Mouse (Mus musculus) MEL (cell line): ENCODE data around the gene Brf1. TPM values are rescaled to one million over a fixed set of nuclear protein-coding genes. Genes with fewer than 3 reads are reported as not detected.

Experiments used
- DNase-seq: peaks from one replicate; pipeline ENCODE4 v3.0.0; 2011; ENCODE audit warnings: low read depth, low spot score
- H3K27ac ChIP-seq: 2 replicates; pipeline ENCODE4 v1.5.1; 2012; ENCODE audit warnings: low read depth, mild to moderate bottlenecking, control low read depth, low read length, moderate library complexity; ENCODE audit not compliant: control insufficient read depth
- H3K27me3 ChIP-seq, 2 experiments: fragments of 150-350 bp in 1 of 2; sonication (generic) in 1 of 2; 2 replicates each; pipeline ENCODE4 v1.6.1; 2012; ENCODE audit warnings: low read length in 2 of 2, mild to moderate bottlenecking in 2 of 2, improper control_type of control experiment in 1 of 2, moderate library complexity in 1 of 2; ENCODE audit not compliant: insufficient read depth in 2 of 2, control insufficient read depth in 1 of 2
- H3K36me3 ChIP-seq, 2 experiments: 2 replicates each; pipeline ENCODE4 v1.6.1; 2012 to 2014; ENCODE audit warnings: low read length in 2 of 2, improper control_type of control experiment in 1 of 2, inconsistent platforms in 1 of 2, mild to moderate bottlenecking in 1 of 2; ENCODE audit not compliant: insufficient read depth in 2 of 2, control insufficient read depth in 1 of 2
- H3K4me1 ChIP-seq, 2 experiments: fragments of 150-350 bp in 1 of 2; sonication (generic) in 1 of 2; 2 replicates each; pipeline ENCODE4 v1.6.1; 2012; ENCODE audit warnings: low read length in 2 of 2, improper control_type of control experiment in 1 of 2, mild to moderate bottlenecking in 1 of 2; ENCODE audit not compliant: insufficient read depth in 2 of 2, control insufficient read depth in 1 of 2
- H3K4me3 ChIP-seq, 2 experiments: fragments of 150-350 bp in 1 of 2; sonication (generic) in 1 of 2; 2 replicates each; pipeline ENCODE4 v1.5.1; 2012; ENCODE audit warnings: low read depth in 2 of 2, low read length in 2 of 2, mild to moderate bottlenecking in 2 of 2, moderate library complexity in 2 of 2, control low read depth in 1 of 2, improper control_type of control experiment in 1 of 2; ENCODE audit not compliant: control insufficient read depth in 1 of 2, insufficient read depth in 1 of 2
- H3K79me2 ChIP-seq: 2 replicates; pipeline ENCODE4 v1.6.1; 2012; ENCODE audit warnings: mild to moderate bottlenecking, low read length, moderate library complexity; ENCODE audit not compliant: control insufficient read depth, poor library complexity, insufficient read depth
- H3K9ac ChIP-seq: 2 replicates; pipeline ENCODE4 v1.6.1; 2012; ENCODE audit warnings: low read depth, mild to moderate bottlenecking, control low read depth, low read length, moderate library complexity; ENCODE audit not compliant: control insufficient read depth, poor library complexity, severe bottlenecking
- H3K9me3 ChIP-seq: fragments of 150-350 bp; sonication (generic); replicated peaks from 2 replicates; pipeline ENCODE4 v1.6.1; 2012; ENCODE audit warnings: mild to moderate bottlenecking, low read length, improper control_type of control experiment, moderate library complexity; ENCODE audit not compliant: insufficient read depth
- CHD2 ChIP-seq: IDR thresholded peaks from 2 replicates; pipeline ENCODE4 v1.6.1; 2011; ENCODE audit warnings: low read length, improper control_type of control experiment
- EP300 ChIP-seq, 2 experiments: IDR thresholded peaks; 2 replicates each; pipeline ENCODE4 v1.6.1; 2011; ENCODE audit warnings: improper control_type of control experiment in 2 of 2, low read length in 2 of 2, low read depth in 1 of 2, mild to moderate bottlenecking in 1 of 2
- GATA1 ChIP-seq: IDR thresholded peaks from 2 replicates; pipeline ENCODE4 v1.6.1; 2011; ENCODE audit warnings: low read depth, low read length, improper control_type of control experiment
- HCFC1 ChIP-seq: IDR thresholded peaks from 2 replicates; pipeline ENCODE4 v1.6.1; 2012; ENCODE audit warnings: low read depth, mild to moderate bottlenecking, inconsistent platforms, low read length, improper control_type of control experiment, moderate library complexity
- KAT2A ChIP-seq: conservative IDR thresholded peaks from 2 replicates; pipeline ENCODE4 v1.6.1; 2012; ENCODE audit warnings: low read depth, low read length, improper control_type of control experiment, inconsistent platforms
- MAFK ChIP-seq: IDR thresholded peaks from 2 replicates; pipeline ENCODE4 v1.6.1; 2011; ENCODE audit warnings: low read depth, mild to moderate bottlenecking, low read length, improper control_type of control experiment, borderline replicate concordance
- MAZ ChIP-seq: IDR thresholded peaks from 2 replicates; pipeline ENCODE4 v1.6.1; 2012; ENCODE audit warnings: low read depth, mild to moderate bottlenecking, inconsistent platforms, low read length, improper control_type of control experiment
- MYB ChIP-seq: IDR thresholded peaks from 2 replicates; pipeline ENCODE4 v1.6.1; 2011; ENCODE audit warnings: mild to moderate bottlenecking, low read depth, low read length, improper control_type of control experiment
- MYC ChIP-seq: IDR thresholded peaks from 2 replicates; pipeline ENCODE4 v1.6.1; 2011; ENCODE audit warnings: low read depth, mild to moderate bottlenecking, low read length, improper control_type of control experiment, moderate library complexity
- NRF1 ChIP-seq: IDR thresholded peaks from 2 replicates; pipeline ENCODE4 v1.6.1; 2014; ENCODE audit warnings: low read depth, mild to moderate bottlenecking, inconsistent platforms, low read length, improper control_type of control experiment, moderate library complexity; ENCODE audit not compliant: poor library complexity, insufficient read depth, severe bottlenecking
- POLR2A ChIP-seq, 2 experiments: IDR thresholded peaks; 2 replicates each; pipeline ENCODE4 v1.6.1; 2011 to 2012; ENCODE audit warnings: low read length in 2 of 2, mild to moderate bottlenecking in 2 of 2, control low read depth in 1 of 2, improper control_type of control experiment in 1 of 2, low read depth in 1 of 2, moderate library complexity in 1 of 2; ENCODE audit not compliant: control insufficient read depth in 1 of 2, insufficient read depth in 1 of 2, poor library complexity in 1 of 2
- POLR2AphosphoS5 ChIP-seq: IDR thresholded peaks from 2 replicates; pipeline ENCODE4 v1.6.1; 2012; ENCODE audit warnings: low read depth, borderline replicate concordance, mild to moderate bottlenecking, inconsistent platforms, low read length, moderate library complexity, mixed read lengths
- TAL1 ChIP-seq: IDR thresholded peaks from 2 replicates; pipeline ENCODE4 v1.6.1; 2012; ENCODE audit warnings: mild to moderate bottlenecking, inconsistent platforms, low read length, moderate library complexity, mixed read lengths
- TBP ChIP-seq: IDR thresholded peaks from 2 replicates; pipeline ENCODE4 v1.8.0; 2011; ENCODE audit warnings: low read depth, low read length, improper control_type of control experiment
- USF1 ChIP-seq: IDR thresholded peaks from 2 replicates; pipeline ENCODE4 v1.6.1; 2014; ENCODE audit warnings: low read depth, mild to moderate bottlenecking, inconsistent platforms, low read length, improper control_type of control experiment, moderate library complexity
- USF2 ChIP-seq, 2 experiments: IDR thresholded peaks; 2 replicates each; pipeline ENCODE4 v1.6.1; 2011 to 2012; ENCODE audit warnings: improper control_type of control experiment in 2 of 2, low read length in 2 of 2, borderline replicate concordance in 1 of 2, inconsistent platforms in 1 of 2, low read depth in 1 of 2, mild to moderate bottlenecking in 1 of 2; ENCODE audit not compliant: insufficient read depth in 1 of 2
- ZMIZ1 ChIP-seq: IDR thresholded peaks from 2 replicates; pipeline ENCODE4 v1.6.1; 2012; ENCODE audit warnings: low read depth, mild to moderate bottlenecking, inconsistent platforms, low read length, improper control_type of control experiment, moderate library complexity
- polyA plus RNA-seq, 2 experiments: library from polyadenylated mRNA; stranded (reverse) in 1 of 2; unstranded in 1 of 2; fragments of >175 nt in 1 of 2; fragments of >200 nt in 1 of 2; gene quantifications; 2 replicates each; pipeline versions ENCODE4 v1.2.1 to v1.2.4; 2012; ENCODE audit warnings: low replicate concordance in 2 of 2, low read depth in 1 of 2; ENCODE audit not compliant: insufficient read length in 2 of 2, insufficient read depth in 1 of 2, missing spikeins in 1 of 2
- total RNA-seq: library from RNA; depleted of rRNA; stranded (reverse); fragments of 300-350 nt; gene quantifications from 2 replicates; pipeline ENCODE4 v1.2.3, GENCODE M21; 2012

Brf1 gene
- total and polyA plus RNA-seq, 3 experiments: 105 to 159 TPM; not detected in 1

- Histone ChIP-seq H3K9me3 (no peaks in the 10 kb centered on the region), H3K4me3 (no peak overlapping the region), H3K27ac (no peak overlapping the region; the same call in 1 of the 2 replicates), H3K36me3 (no peaks in the 10 kb centered on the region), H3K9ac (no peak overlapping the region), H3K27me3 (no peaks in the 10 kb centered on the region)
- no peak for DNase-seq
- TF ChIP-seq TBP (no peak), TAL1 (0 out of 2 replicates have a peak, but pooled peaks have one; percentile 25), GATA1 (no peak), MYC (no peak), EP300 (IDR thresholded peaks at IDR 0.05; ENCODE audit: low read depth in 1 of 2, low read length in 2 of 2) (peak; percentile 36 to 48; a peak in 3 of 4 replicates), KAT2A (no peak)
- TF ChIP-seq, all 39 proteins: peak for 2
- Histone ChIP-seq H3K4me1 (0 out of 4 replicates have a peak, but pooled peaks cover 0 to 8% of the 10 kb centered on the region in 2 experiments), H3K79me2 (no peaks in the 10 kb centered on the region)
Measured at GRCm38 (mm10) chr12:113030993-113031392, 30.5 kb upstream of the Brf1 start.

GRCm38 (mm10) chr12:113030046-113030445 lies 29.5 kb upstream of the Brf1 start:
- Histone ChIP-seq H3K4me1 (0 out of 4 replicates have a peak, but pooled peaks cover 0 to 8% of the 10 kb centered on the region in 2 experiments), H3K9me3 (no peaks in the 10 kb centered on the region), H3K36me3 (no peaks in the 10 kb centered on the region), H3K27me3 (no peaks in the 10 kb centered on the region), H3K79me2 (no peaks in the 10 kb centered on the region), H3K27ac (no peak overlapping the region), H3K9ac (no peak overlapping the region), H3K4me3 (no peak overlapping the region)
- no peak for DNase-seq
- no peak for TF ChIP-seq NRF1
- no peak for TF ChIP-seq USF2 (IDR thresholded peaks at IDR 0.05; ENCODE audit: borderline replicate concordance in 1 of 2, insufficient read depth in 1 of 2, low read depth in 1 of 2, low read length in 2 of 2)
- no peak for TF ChIP-seq MAZ
- no peak for TF ChIP-seq KAT2A

- Histone ChIP-seq H3K36me3 (no peaks in the 10 kb centered on the region), H3K27me3 (no peaks in the 10 kb centered on the region), H3K4me3 (no peak overlapping the region), H3K79me2 (no peaks in the 10 kb centered on the region), H3K27ac (no peak overlapping the region)
- no peak for DNase-seq
- TF ChIP-seq MYB (no peak), EP300 (IDR thresholded peaks at IDR 0.05; ENCODE audit: low read depth in 1 of 2, low read length in 2 of 2) (no peak), CHD2 (no peak), HCFC1 (no peak), ZMIZ1 (no peak), POLR2AphosphoS5 (no peak), NRF1 (no peak), USF1 (no peak), MAFK (no peak), USF2 (IDR thresholded peaks at IDR 0.05; ENCODE audit: borderline replicate concordance in 1 of 2, insufficient read depth in 1 of 2, low read depth in 1 of 2, low read length in 2 of 2) (no peak), POLR2A (IDR thresholded peaks at IDR 0.05; ENCODE audit: control insufficient read depth in 1 of 2, insufficient read depth in 1 of 2, low read depth in 1 of 2, low read length in 2 of 2, poor library complexity in 1 of 2) (no peak), TBP (no peak), GATA1 (no peak)
- TF ChIP-seq, all 39 proteins: peak for 0
- H3K9ac ChIP-seq: no peak overlapping the region
- no peaks in the 10 kb centered on the region for H3K9me3 ChIP-seq
- 0 out of 4 replicates have a peak, but pooled peaks cover 0 to 8% of the 10 kb centered on the region in 2 experiments for H3K4me1 ChIP-seq
Measured at GRCm38 (mm10) chr12:113028898-113029297, 28.4 kb upstream of the Brf1 start.
